Mouse (Mus musculus): ENCODE measurements around the gene Sdha. TPM values are rescaled to one million over a fixed set of nuclear protein-coding genes. Genes with fewer than 3 reads are reported as not detected.
A peak's percentile ranks its signal among the peaks of the same experiment; 100 is the strongest.

The Sdha gene
- total RNA-seq, 2 experiments from 2014 or later, result 591 to 682 TPM

DNA sequence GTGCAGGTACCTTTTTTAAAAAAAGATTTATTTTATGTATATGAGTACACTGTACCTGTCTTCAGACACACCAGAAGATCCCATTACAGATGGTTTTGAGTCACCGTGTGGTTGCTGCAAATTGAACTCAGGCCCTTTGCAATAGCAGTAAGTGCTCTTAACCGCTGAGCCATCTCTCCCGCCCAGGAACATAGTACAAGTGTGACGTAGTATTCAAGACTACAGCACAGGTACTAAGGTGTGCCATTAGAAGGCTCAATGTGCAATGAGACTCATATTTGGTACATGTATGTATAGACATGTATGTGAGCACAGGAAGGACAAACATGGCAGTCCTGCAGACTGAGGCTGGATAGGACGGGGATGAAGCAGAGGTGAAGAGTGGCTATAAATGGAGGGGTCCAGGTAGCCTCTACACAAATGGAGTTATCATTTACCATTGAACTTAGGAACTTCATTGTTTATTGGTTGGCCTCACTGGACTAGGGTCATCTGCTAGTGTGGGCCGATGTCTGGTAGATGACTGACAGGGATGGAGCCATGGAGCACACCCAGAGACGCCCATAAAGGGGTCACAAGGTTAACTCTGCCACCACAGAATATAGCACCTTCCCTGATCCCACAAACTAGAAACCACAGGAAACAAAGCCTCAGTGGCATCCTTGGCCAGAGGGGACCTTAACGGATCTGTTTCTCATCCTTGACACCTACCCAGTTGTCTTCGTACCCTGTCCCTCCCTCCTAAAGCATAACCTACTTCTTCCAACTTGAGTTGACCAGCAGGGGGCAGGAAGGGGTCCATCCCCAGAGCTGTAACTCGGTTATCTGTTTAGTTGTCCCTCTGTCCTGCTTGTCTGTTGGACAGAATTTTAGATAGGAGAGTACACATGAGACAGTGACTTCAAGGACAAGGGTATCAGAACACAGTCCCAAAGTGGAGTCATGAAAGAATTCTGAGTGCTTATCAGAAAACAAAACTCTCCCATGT lies 47.7 kb downstream of the Sdha start:
- no peak for DNase-seq (ENCODE audit: low spot score)

DNA sequence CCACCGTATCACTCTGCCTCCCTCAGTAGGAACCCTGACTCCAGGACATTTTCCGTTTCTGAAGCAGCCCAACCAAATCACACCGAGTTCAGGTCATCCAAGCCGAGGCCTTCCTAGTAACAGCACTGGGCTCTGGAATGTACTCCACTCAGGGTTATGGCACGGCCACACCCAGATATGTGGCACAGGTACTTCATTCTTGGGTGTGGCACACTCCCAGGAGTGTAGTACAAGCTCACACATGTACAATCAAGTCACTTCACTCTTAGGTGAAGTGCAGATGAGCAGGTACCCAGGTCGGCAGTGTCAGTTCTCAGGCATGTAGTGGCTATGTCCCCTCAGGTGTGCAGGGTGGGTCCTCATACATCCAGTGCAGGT lies 48.5 kb downstream of the Sdha start:
- no peak for DNase-seq (ENCODE audit: low spot score)

DNA sequence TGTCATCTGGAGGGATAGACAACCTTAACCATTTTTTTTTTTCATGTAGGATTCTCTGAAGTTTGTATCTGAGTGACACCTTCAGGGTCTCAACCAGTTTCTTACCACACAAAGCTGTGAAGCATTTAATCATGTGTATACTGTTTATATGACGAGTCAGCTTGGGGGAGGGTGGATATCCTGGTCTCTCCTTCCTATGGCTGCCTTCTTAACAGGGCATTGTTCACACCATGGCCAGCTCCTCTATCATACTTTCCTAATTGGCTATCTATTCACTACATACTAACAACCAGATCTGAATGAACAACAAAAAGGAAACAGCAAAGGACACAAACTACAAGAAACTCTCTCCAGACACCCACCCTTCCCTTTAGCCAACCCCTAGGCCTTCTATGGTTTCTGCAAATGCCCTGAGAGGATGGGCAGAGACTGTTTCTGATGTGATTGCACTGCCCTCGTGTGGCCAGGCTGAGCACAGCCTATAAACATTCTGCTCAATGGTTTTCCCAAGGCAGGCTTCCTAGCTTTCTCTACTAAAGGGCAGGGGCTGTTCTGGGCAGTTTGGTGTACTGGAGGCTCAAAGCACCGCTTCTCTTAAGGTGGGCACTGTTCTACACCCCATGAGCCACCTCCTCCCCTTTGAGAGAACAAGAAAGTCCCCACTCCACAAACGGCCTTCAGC lies 49.0 kb downstream of the Sdha start:
- peak; percentile 63 for DNase-seq (ENCODE audit: low spot score)

DNA sequence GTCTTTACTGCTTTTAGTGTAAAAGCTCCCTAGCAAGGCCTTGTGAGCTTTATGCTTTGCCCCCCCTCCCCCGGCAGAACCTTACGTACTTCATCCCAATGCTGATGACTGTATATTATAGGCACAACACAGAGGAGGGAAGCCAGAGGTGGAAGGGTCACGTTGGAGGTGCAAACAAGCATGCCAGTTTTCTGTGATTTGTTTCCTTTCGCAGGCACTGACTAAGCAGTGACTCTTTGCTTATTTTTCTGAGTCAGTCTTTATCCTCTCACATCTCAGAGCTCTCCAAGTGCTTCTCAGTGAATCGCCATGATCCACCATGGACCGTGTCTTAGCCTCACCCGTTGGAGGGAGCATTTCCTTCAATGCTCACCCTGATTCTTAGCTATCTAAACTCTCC lies 53.7 kb downstream of the Sdha start:
- DNase-seq (ENCODE audit: low spot score), result no peak

DNA sequence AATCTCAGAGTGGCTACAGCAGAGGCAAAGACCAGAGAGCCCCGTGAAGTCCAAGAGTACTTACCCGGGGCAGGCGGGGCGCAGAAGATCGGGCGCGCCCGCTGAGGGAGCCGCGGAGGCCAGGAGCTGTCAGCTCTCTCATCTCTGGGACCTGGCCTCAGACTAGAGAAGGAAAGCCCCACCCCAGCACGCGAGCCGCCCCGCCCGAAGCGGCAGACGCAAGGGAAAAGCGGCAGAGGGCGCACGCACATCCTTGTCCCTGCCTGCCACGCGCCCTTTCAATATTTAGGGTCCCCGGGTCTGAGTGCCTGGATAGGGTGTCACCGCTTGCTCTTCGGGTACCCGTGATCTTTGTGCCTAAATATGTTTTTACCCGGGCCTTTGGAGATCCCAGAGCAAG lies 57.9 kb downstream of the Sdha start, which contains the start of gene Ahrr:
TSS of gene Ahrr (minus strand) at position 165 of the 400 bp plus-strand sequence.
- peak; percentile 3 for DNase-seq (ENCODE audit: low spot score)

DNA sequence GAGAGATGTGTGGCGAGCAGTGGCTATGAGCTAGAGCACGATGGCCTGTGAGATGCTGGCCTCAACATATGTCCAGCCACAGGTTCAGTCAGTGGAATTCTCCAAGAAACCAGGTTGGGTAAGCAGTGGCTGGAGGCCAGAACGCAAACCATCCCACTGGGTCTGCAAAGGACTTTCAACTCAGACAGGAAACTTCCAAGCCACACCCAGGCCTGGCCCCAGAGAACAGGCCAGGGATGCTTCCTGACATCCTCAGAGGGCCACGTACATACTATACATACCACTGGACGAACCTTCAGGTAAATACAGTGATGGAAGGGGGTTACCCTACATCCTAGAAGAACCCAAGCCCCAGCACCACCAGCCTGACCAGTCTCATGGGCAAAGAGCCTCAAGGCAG lies 60.4 kb downstream of the Sdha start:
- DNase-seq (ENCODE audit: low spot score), result no peak

DNA sequence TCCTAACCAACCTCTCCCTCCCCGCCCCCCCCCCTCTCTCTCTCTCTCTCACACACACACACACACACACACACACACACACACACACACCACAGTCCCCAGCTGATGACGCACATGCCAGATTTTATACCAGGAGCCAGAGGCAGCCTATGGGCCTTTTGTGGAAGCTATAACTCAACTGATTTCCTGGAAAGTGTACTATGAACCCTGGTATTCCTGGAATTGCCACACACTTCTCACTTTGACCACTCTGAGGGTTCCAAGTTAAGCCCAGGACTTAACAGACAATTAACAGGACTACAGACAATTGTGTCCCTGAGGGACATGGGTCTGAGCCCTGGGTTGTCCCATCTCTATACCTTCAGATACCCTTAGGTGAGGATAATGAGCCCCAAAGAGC lies 67.8 kb downstream of the Sdha start:
- DNase-seq (ENCODE audit: low spot score), result no peak

DNA sequence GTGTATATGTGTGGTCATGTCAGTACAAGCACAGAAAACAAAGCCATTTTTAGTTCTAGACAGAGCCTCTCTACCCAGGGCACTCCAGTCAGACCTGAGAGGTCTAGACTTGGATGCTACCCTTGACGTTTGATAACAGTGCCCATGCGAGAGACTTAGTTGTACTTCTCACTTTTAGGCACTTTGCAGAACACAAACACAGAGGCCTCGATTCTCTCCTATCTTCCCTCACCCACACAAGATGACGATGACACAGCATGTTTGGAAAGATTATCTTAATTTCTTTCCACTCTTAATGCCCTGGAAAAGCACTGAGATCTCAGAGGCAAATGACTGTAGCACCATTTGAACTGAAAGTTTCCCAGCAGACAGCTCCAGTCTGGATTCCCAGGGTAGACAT lies 74.4 kb downstream of the Sdha start:
- DNase-seq (ENCODE audit: low spot score), result no peak

Other genes with a start within 250 kb of the Sdha start
- gene Slc9a3, start 228.8 kb downstream of the Sdha start, total RNA-seq (2021), result under 1 TPM; 0.17 to 0.30 TPM
- gene Exoc3, start 141.5 kb downstream of the Sdha start, total RNA-seq (2021), result 10 to 100 TPM; 31.3 to 34.7 TPM
- gene Ahrr, start 57.9 kb downstream of the Sdha start, total RNA-seq (2021), result not detected
- 10 to 100 TPM; 16.2 to 19.0 TPM for gene Pdcd6, start 32.7 kb downstream of the Sdha start, total RNA-seq (2021)
- gene Ccdc127, start within 50 bp of the Sdha start, total RNA-seq (2021), result 10 to 100 TPM; 58.3 to 62.3 TPM
- 100 to 1,000 TPM in 1 of 2 experiments, 10 to 100 TPM in 1; 91.7 to 101 TPM for gene Lrrc14b, start 13.7 kb upstream of the Sdha start, total RNA-seq (2021)
- gene Zfp72, start 40.6 kb upstream of the Sdha start, total RNA-seq (2021), result 1 to 10 TPM; 2.8 to 3.6 TPM
- gene Ftl1-ps1, start 49.4 kb upstream of the Sdha start, total RNA-seq (2021), result 100 to 1,000 TPM; 187 to 254 TPM
- 1 to 10 TPM; 6.5 to 6.6 TPM for gene Zfp825, start 143.7 kb upstream of the Sdha start, total RNA-seq (2021)

Data from gastrocnemius, adult 18-20 months (tissue).